Mouse (Mus musculus) embryonic facial prominence, embryonic 10.5 days (tissue): ENCODE measurements at regions not wholly inside any gene's neighbourhood (a gene's known extent, or its start where the extent isn't known, plus 50 kb on each side); places are given as distances from the start of the nearest gene placed in this dataset.

Source experiments
- DNase-seq: peaks from one replicate; pipeline ENCODE4 v3.0.0-alpha.2; 2017; ENCODE audit warnings: low spot score
- H3K27ac ChIP-seq: fragments of 300-500 bp; sonication (generic); replicated peaks from 2 replicates; pipeline ENCODE4 v1.5.1; 2016; ENCODE audit warnings: mild to moderate bottlenecking
- H3K27me3 ChIP-seq: fragments of 300-500 bp; sonication (generic); replicated peaks from 2 replicates; pipeline ENCODE4 v1.6.1; 2016; ENCODE audit warnings: low read depth, mild to moderate bottlenecking; ENCODE audit not compliant: poor library complexity, severe bottlenecking
- H3K36me3 ChIP-seq: fragments of 300-500 bp; sonication (generic); replicated peaks from 2 replicates; pipeline ENCODE4 v1.6.1; 2016; ENCODE audit warnings: mild to moderate bottlenecking, moderate library complexity
- H3K4me1 ChIP-seq: fragments of 300-500 bp; sonication (generic); 2 replicates; pipeline ENCODE4 v1.6.1; 2016
- H3K4me3 ChIP-seq: fragments of 300-500 bp; sonication (generic); 2 replicates; pipeline ENCODE4 v1.5.1; 2016; ENCODE audit warnings: mild to moderate bottlenecking, moderate library complexity
- H3K9me3 ChIP-seq: fragments of 300-500 bp; sonication (generic); 2 replicates; pipeline ENCODE4 v1.6.1; 2016; ENCODE audit warnings: mild to moderate bottlenecking
- WGBS: fragments of 180-500 bp; shearing (Covaris S2); methylation state at CpG from one replicate; pipeline ENCODE4 v1.1.7; 2016; 5-methylcytosine and 5-hydroxymethylcytosine counted together

GRCm38 (mm10) chr6:66263918-66264317 lies 271.3 kb upstream of the Mad2l1 start:
- no peak for DNase-seq
- H3K4me3 ChIP-seq, result no peak overlapping the region
- no peak overlapping the region for H3K27ac ChIP-seq
- no peaks in the 10 kb centered on the region for H3K4me1 ChIP-seq
- H3K36me3 ChIP-seq, result no peaks in the 10 kb centered on the region
- H3K9me3 ChIP-seq, result no peaks in the 10 kb centered on the region
- WGBS, result 77% methylated on average over 1 of the region's 1 CpGs
- H3K27me3 ChIP-seq, result no peaks in the 10 kb centered on the region

GRCm38 (mm10) chr6:66268427-66268826 lies 266.8 kb upstream of the Mad2l1 start:
- WGBS, result 53% methylated on average over 3 of the region's 3 CpGs
- DNase-seq, result no peak

GRCm38 (mm10) chr6:66271414-66272206 lies 263.6 kb upstream of the Mad2l1 start:
- WGBS, result 88% methylated on average over 6 of the region's 6 CpGs
- no peaks in the 10 kb centered on the region for H3K9me3 ChIP-seq
- no peak for DNase-seq
- no peaks in the 10 kb centered on the region for H3K4me1 ChIP-seq
- no peak overlapping the region for H3K27ac ChIP-seq
- H3K27me3 ChIP-seq, result no peaks in the 10 kb centered on the region
- H3K36me3 ChIP-seq, result no peaks in the 10 kb centered on the region
- no peak overlapping the region for H3K4me3 ChIP-seq

More at GRCm38 (mm10) chr6:66268427-66268826, 266.8 kb upstream of the Mad2l1 start:
- Histone ChIP-seq H3K9me3 (no peaks in the 10 kb centered on the region), H3K4me3 (no peak overlapping the region), H3K27ac (no peak overlapping the region), H3K36me3 (no peaks in the 10 kb centered on the region), H3K27me3 (no peaks in the 10 kb centered on the region), H3K4me1 (no peaks in the 10 kb centered on the region)

- Histone ChIP-seq H3K27me3 (no peaks in the 10 kb centered on the region), H3K9me3 (no peaks in the 10 kb centered on the region), H3K36me3 (no peaks in the 10 kb centered on the region), H3K4me3 (no peak overlapping the region), H3K27ac (no peak overlapping the region), H3K4me1 (no peaks in the 10 kb centered on the region)
- WGBS, result 90% methylated on average over 2 of the region's 2 CpGs
- DNase-seq, result no peak
These were observed 263.0 kb upstream of the Mad2l1 start for GRCm38 (mm10) chr6:66272216-66272615.

GRCm38 (mm10) chr6:66274737-66275136 lies 260.5 kb upstream of the Mad2l1 start:
- no peaks in the 10 kb centered on the region for H3K4me1 ChIP-seq
- H3K36me3 ChIP-seq, result no peaks in the 10 kb centered on the region
- H3K9me3 ChIP-seq, result peaks cover 6% of the 10 kb centered on the region; the same call in 1 of the 2 replicates
- H3K27me3 ChIP-seq, result no peaks in the 10 kb centered on the region
- H3K27ac ChIP-seq, result no peak overlapping the region
- no peak for DNase-seq
- WGBS, result 91% methylated on average over 4 of the region's 4 CpGs
- H3K4me3 ChIP-seq, result no peak overlapping the region

GRCm38 (mm10) chr6:66280701-66281100 lies 254.5 kb upstream of the Mad2l1 start:
- no peak for DNase-seq
- peaks cover 6% of the 10 kb centered on the region; the same call in 1 of the 2 replicates for H3K9me3 ChIP-seq
- H3K36me3 ChIP-seq, result no peaks in the 10 kb centered on the region
- WGBS, result 87% methylated on average over 8 of the region's 8 CpGs
- no peaks in the 10 kb centered on the region for H3K4me1 ChIP-seq
- H3K27me3 ChIP-seq, result no peaks in the 10 kb centered on the region
- H3K4me3 ChIP-seq, result no peak overlapping the region
- H3K27ac ChIP-seq, result no peak overlapping the region

- H3K9me3 ChIP-seq, result peaks cover 6% of the 10 kb centered on the region; the same call in 1 of the 2 replicates
- no peaks in the 10 kb centered on the region for H3K36me3 ChIP-seq
- H3K27me3 ChIP-seq, result no peaks in the 10 kb centered on the region
- no peak overlapping the region for H3K4me3 ChIP-seq
- 82% methylated on average over 6 of the region's 6 CpGs for WGBS
- no peak overlapping the region for H3K27ac ChIP-seq
- DNase-seq, result no peak
- no peaks in the 10 kb centered on the region for H3K4me1 ChIP-seq
These were observed 252.5 kb upstream of the Mad2l1 start for GRCm38 (mm10) chr6:66282566-66283115.

- H3K27me3 ChIP-seq, result no peaks in the 10 kb centered on the region
- no peaks in the 10 kb centered on the region for H3K36me3 ChIP-seq
- 91% methylated on average over 4 of the region's 4 CpGs for WGBS
- H3K9me3 ChIP-seq, result peaks cover 2% of the 10 kb centered on the region; the same call in 1 of the 2 replicates
- H3K4me3 ChIP-seq, result no peak overlapping the region
- DNase-seq, result no peak
- H3K4me1 ChIP-seq, result no peaks in the 10 kb centered on the region
- H3K27ac ChIP-seq, result no peak overlapping the region
These were observed 251.7 kb upstream of the Mad2l1 start for GRCm38 (mm10) chr6:66283521-66283920.

- Histone ChIP-seq H3K27ac (no peak overlapping the region), H3K9me3 (no peaks in the 10 kb centered on the region), H3K4me3 (no peak overlapping the region), H3K4me1 (no peaks in the 10 kb centered on the region), H3K36me3 (no peaks in the 10 kb centered on the region), H3K27me3 (no peaks in the 10 kb centered on the region)
- DNase-seq, result no peak
These were observed 247.6 kb upstream of the Mad2l1 start for GRCm38 (mm10) chr6:66287607-66288006.

GRCm38 (mm10) chr6:66289196-66289595 lies 246.0 kb upstream of the Mad2l1 start:
- WGBS, result 63% methylated on average over 3 of the region's 3 CpGs
- no peak overlapping the region for H3K4me3 ChIP-seq

GRCm38 (mm10) chr6:66291576-66291975 lies 243.6 kb upstream of the Mad2l1 start:
- no peaks in the 10 kb centered on the region for H3K27me3 ChIP-seq
- DNase-seq, result no peak
- no peaks in the 10 kb centered on the region for H3K4me1 ChIP-seq
- no peak overlapping the region for H3K27ac ChIP-seq
- no peaks in the 10 kb centered on the region for H3K9me3 ChIP-seq
- H3K36me3 ChIP-seq, result no peaks in the 10 kb centered on the region
- WGBS, result 83% methylated on average over 2 of the region's 2 CpGs
- no peak overlapping the region for H3K4me3 ChIP-seq

More at GRCm38 (mm10) chr6:66289196-66289595, 246.0 kb upstream of the Mad2l1 start:
- Histone ChIP-seq H3K9me3 (no peaks in the 10 kb centered on the region), H3K27ac (no peak overlapping the region), H3K4me1 (no peaks in the 10 kb centered on the region), H3K36me3 (no peaks in the 10 kb centered on the region), H3K27me3 (no peaks in the 10 kb centered on the region)
- DNase-seq, result no peak

GRCm38 (mm10) chr6:66298056-66298455 lies 237.1 kb upstream of the Mad2l1 start:
- DNase-seq, result no peak
- WGBS, result 88% methylated on average over 4 of the region's 4 CpGs

GRCm38 (mm10) chr6:66300189-66300588 lies 235.0 kb upstream of the Mad2l1 start:
- no peak for DNase-seq
- Histone ChIP-seq H3K9me3 (no peaks in the 10 kb centered on the region), H3K4me3 (no peak overlapping the region), H3K4me1 (no peaks in the 10 kb centered on the region), H3K27ac (no peak overlapping the region), H3K27me3 (no peaks in the 10 kb centered on the region), H3K36me3 (no peaks in the 10 kb centered on the region)

More at GRCm38 (mm10) chr6:66298056-66298455, 237.1 kb upstream of the Mad2l1 start:
- Histone ChIP-seq H3K4me3 (no peak overlapping the region), H3K9me3 (no peaks in the 10 kb centered on the region), H3K4me1 (no peaks in the 10 kb centered on the region), H3K36me3 (no peaks in the 10 kb centered on the region), H3K27ac (no peak overlapping the region), H3K27me3 (no peaks in the 10 kb centered on the region)
